Mouse (Mus musculus) ES-CJ7 (cell line): ENCODE results near the gene Klrb1f.
"Not testable (repeated sequence)": the region's sequence is repeated elsewhere in the genome, so short reads cannot be mapped to it uniquely, and the experiment has no call there.

ENCODE experiments used
- DNase-seq: peaks from one replicate; pipeline ENCODE4 v3.0.0; 2011; ENCODE audit warnings: low read depth, low spot score

Klrb1f gene

GRCm38 (mm10) chr6:129048857-129049473, 3.3 kb downstream of the Klrb1f start:
- DNase-seq, result peak; percentile 59

GRCm38 (mm10) chr6:129049596-129050251, 4.0 kb downstream of the Klrb1f start:
- peak; percentile 18 for DNase-seq

GRCm38 (mm10) chr6:129051086-129051485, 5.4 kb downstream of the Klrb1f start:
- DNase-seq, result no peak

- DNase-seq, result no peak
Observed at GRCm38 (mm10) chr6:129051731-129052130, 6.0 kb downstream of the Klrb1f start.

GRCm38 (mm10) chr6:129056237-129056636, 10.5 kb downstream of the Klrb1f start:
- DNase-seq, result no peak

GRCm38 (mm10) chr6:129058013-129058412, 12.3 kb downstream of the Klrb1f start:
- no peak for DNase-seq

- DNase-seq, result no peak
Observed at GRCm38 (mm10) chr6:129065407-129065806, 19.7 kb downstream of the Klrb1f start.

GRCm38 (mm10) chr6:129065857-129066256, 20.2 kb downstream of the Klrb1f start:
- no peak for DNase-seq

- no peak for DNase-seq
Observed at GRCm38 (mm10) chr6:129066530-129066929, 20.8 kb downstream of the Klrb1f start.

- no peak for DNase-seq
Observed at GRCm38 (mm10) chr6:129066986-129067385, 21.3 kb downstream of the Klrb1f start.

- DNase-seq, result peak; percentile 52
Observed at GRCm38 (mm10) chr6:129085098-129085497, 39.4 kb downstream of the Klrb1f start.

GRCm38 (mm10) chr6:129086031-129086430, 40.3 kb downstream of the Klrb1f start:
- peak; percentile 18 for DNase-seq

- no peak for DNase-seq
Observed at GRCm38 (mm10) chr6:129088161-129088560, 42.5 kb downstream of the Klrb1f start.

GRCm38 (mm10) chr6:129088596-129088995, 42.9 kb downstream of the Klrb1f start:
- not testable (repeated sequence) for DNase-seq

- DNase-seq, result peak; percentile 46
Observed at GRCm38 (mm10) chr6:129095166-129095565, 49.5 kb downstream of the Klrb1f start.

- no peak for DNase-seq
Observed at GRCm38 (mm10) chr6:129097929-129098328, 52.2 kb downstream of the Klrb1f start.

GRCm38 (mm10) chr6:129100794-129101193, 55.1 kb downstream of the Klrb1f start, which contains the start of gene Clec2e:
Clec2e (minus strand) TSS chr6:129100913.
- DNase-seq, result not testable (repeated sequence)

GRCm38 (mm10) chr6:129101604-129102003, 55.9 kb downstream of the Klrb1f start:
- DNase-seq, result no peak

GRCm38 (mm10) chr6:129102858-129103555, 57.3 kb downstream of the Klrb1f start:
- no peak for DNase-seq
